Mouse (Mus musculus) cerebellum, adult 2 months (tissue): Measurements from ENCODE around the gene Ncoa3.

Experiments
- CTCF ChIP-seq: fragments of 200-500 bp; IDR thresholded peaks from 2 replicates; pipeline ENCODE4 v1.5.1; 2011; ENCODE audit warnings: low read depth, mild to moderate bottlenecking, control low read depth, low read length, moderate library complexity, borderline replicate concordance; ENCODE audit not compliant: insufficient read depth
- POLR2A ChIP-seq: fragments of 200-500 bp; IDR thresholded peaks from 2 replicates; pipeline ENCODE4 v1.6.1; 2011; ENCODE audit warnings: low read length, control low read depth, borderline replicate concordance; ENCODE audit not compliant: insufficient read depth

GRCm38 (mm10) chr2:165984891-165985290 lies 7.5 kb upstream of the Ncoa3 start:
- no peak for TF ChIP-seq CTCF
- TF ChIP-seq POLR2A, result no peak
